Mouse (Mus musculus) midbrain, embryonic 14.5 days (tissue): ENCODE results near the gene Gcn1l1. TPM values are rescaled to one million over a fixed set of nuclear protein-coding genes. Genes with fewer than 3 reads are reported as not detected.
A peak's percentile ranks its signal among the peaks of the same experiment; 100 is the strongest.

Experiments
- ATAC-seq: fragments of 200-750 bp; cut with Nextera tagmentation; 2 replicates; pipeline ENCODE4 v1.8.0; 2017; ENCODE audit warnings: moderate number of reproducible peaks, moderate library complexity; ENCODE audit not compliant: low FRiP score, low TSS enrichment
- DNase-seq: peaks from one replicate; pipeline ENCODE4 v3.0.0-alpha.2; 2015
- H3K27ac ChIP-seq: fragments of 300-500 bp; sonication (generic); replicated peaks from 2 replicates; pipeline ENCODE4 v1.5.1; 2014; ENCODE audit warnings: mild to moderate bottlenecking, low read depth, low read length, moderate library complexity
- H3K27me3 ChIP-seq: fragments of 300-500 bp; sonication (generic); 2 replicates; pipeline ENCODE4 v1.6.1; 2014; ENCODE audit warnings: low read length, control low read depth, mixed read lengths; ENCODE audit not compliant: control insufficient read depth, insufficient read depth
- H3K36me3 ChIP-seq: fragments of 300-500 bp; sonication (generic); 2 replicates; pipeline ENCODE4 v1.6.1; 2014; ENCODE audit warnings: low read length, control low read depth; ENCODE audit not compliant: control insufficient read depth, insufficient read depth
- H3K4me1 ChIP-seq: fragments of 300-500 bp; sonication (generic); 2 replicates; pipeline ENCODE4 v1.6.1; 2014; ENCODE audit warnings: mild to moderate bottlenecking, antibody characterized with exemption, low read length, control low read depth; ENCODE audit not compliant: control insufficient read depth, insufficient read depth
- H3K4me2 ChIP-seq: fragments of 300-500 bp; sonication (generic); 2 replicates; pipeline ENCODE4 v1.6.1; 2014; ENCODE audit warnings: mild to moderate bottlenecking, low read length, moderate library complexity
- H3K4me3 ChIP-seq: fragments of 300-500 bp; sonication (generic); replicated peaks from 2 replicates; pipeline ENCODE4 v1.5.1; 2014; ENCODE audit warnings: low read depth, low read length
- H3K9ac ChIP-seq: fragments of 300-500 bp; sonication (generic); replicated peaks from 2 replicates; pipeline ENCODE4 v1.6.1; 2014; ENCODE audit warnings: mild to moderate bottlenecking, low read length, moderate library complexity
- H3K9me3 ChIP-seq: fragments of 300-500 bp; sonication (generic); 2 replicates; pipeline ENCODE4 v1.6.1; 2016; ENCODE audit warnings: low read length, control low read depth, mixed read lengths; ENCODE audit not compliant: control insufficient read depth
- WGBS: fragments of 180-500 bp; shearing (Covaris S2); extraction: QIAGEN DNeasy Blood & Tissue Kit; methylation state at CpG from one replicate; pipeline ENCODE4 v1.1.7; 2014; 5-methylcytosine and 5-hydroxymethylcytosine counted together
- polyA plus RNA-seq: library from polyadenylated mRNA; unstranded; fragments of >200 nt; fragmentation: Nextera tagmentation; extraction: Ambion mirVana; gene quantifications from 2 replicates; pipeline ENCODE4 v1.2.1, GENCODE M21; 2014

The Gcn1l1 gene
- polyA plus RNA-seq, 1 experiment from 2014 or later: 51.2 TPM

GRCm38 (mm10) chr5:115591028-115591427, 26.0 kb downstream of the Gcn1l1 start:
- H3K27me3 ChIP-seq: no peaks in the 10 kb centered on the region
- 90% methylated on average over 11 of the region's 11 CpGs for WGBS
- no peak overlapping the region for H3K4me2 ChIP-seq

GRCm38 (mm10) chr5:115591506-115591905, 26.5 kb downstream of the Gcn1l1 start:
- no peak overlapping the region for H3K4me2 ChIP-seq
- DNase-seq: no peak
- no peak overlapping the region for H3K4me3 ChIP-seq
- H3K9ac ChIP-seq: no peak overlapping the region
- H3K9me3 ChIP-seq: no peaks in the 10 kb centered on the region
- H3K27ac ChIP-seq: no peak overlapping the region
- ATAC-seq: no peak
- no peaks in the 10 kb centered on the region for H3K27me3 ChIP-seq
- H3K36me3 ChIP-seq: peaks cover 98% of the 10 kb centered on the region
- WGBS: 99% methylated on average over 2 of the region's 2 CpGs
- H3K4me1 ChIP-seq: no peaks in the 10 kb centered on the region

More at GRCm38 (mm10) chr5:115591028-115591427, 26.0 kb downstream of the Gcn1l1 start:
- Histone ChIP-seq H3K9ac (no peak overlapping the region), H3K9me3 (no peaks in the 10 kb centered on the region), H3K27ac (no peak overlapping the region), H3K4me3 (no peak overlapping the region), H3K36me3 (peaks cover 98% of the 10 kb centered on the region), H3K4me1 (no peaks in the 10 kb centered on the region)
- no peak for ATAC-seq
- DNase-seq: no peak

GRCm38 (mm10) chr5:115603561-115603960, 38.5 kb downstream of the Gcn1l1 start:
- Histone ChIP-seq H3K4me3 (no peak overlapping the region), H3K9me3 (no peaks in the 10 kb centered on the region), H3K4me2 (no peak overlapping the region), H3K9ac (no peak overlapping the region), H3K4me1 (no peaks in the 10 kb centered on the region), H3K27ac (no peak overlapping the region), H3K27me3 (no peaks in the 10 kb centered on the region), H3K36me3 (peaks cover 85% of the 10 kb centered on the region)
- DNase-seq (no peak), ATAC-seq (no peak)
- WGBS: 98% methylated on average over 6 of the region's 6 CpGs

GRCm38 (mm10) chr5:115611566-115611965, 46.5 kb downstream of the Gcn1l1 start:
- ATAC-seq (no peak), DNase-seq (no peak)
- Histone ChIP-seq H3K9ac (no peak overlapping the region), H3K36me3 (peaks cover 92% of the 10 kb centered on the region), H3K4me1 (no peaks in the 10 kb centered on the region), H3K4me3 (no peak overlapping the region), H3K27me3 (no peaks in the 10 kb centered on the region), H3K27ac (no peak overlapping the region), H3K9me3 (no peaks in the 10 kb centered on the region), H3K4me2 (no peak overlapping the region)
- 96% methylated on average over 11 of the region's 11 CpGs for WGBS

GRCm38 (mm10) chr5:115613332-115613731, 48.3 kb downstream of the Gcn1l1 start:
- Histone ChIP-seq H3K36me3 (peaks cover 100% of the 10 kb centered on the region), H3K27ac (no peak overlapping the region), H3K4me3 (no peak overlapping the region), H3K9me3 (no peaks in the 10 kb centered on the region), H3K4me2 (no peak overlapping the region), H3K4me1 (no peaks in the 10 kb centered on the region), H3K9ac (no peak overlapping the region), H3K27me3 (no peaks in the 10 kb centered on the region)
- ATAC-seq (no peak), DNase-seq (no peak)
- 96% methylated on average over 9 of the region's 9 CpGs for WGBS

GRCm38 (mm10) chr5:115614948-115615347, 49.9 kb downstream of the Gcn1l1 start:
- H3K27me3 ChIP-seq: no peaks in the 10 kb centered on the region
- H3K4me2 ChIP-seq: no peak overlapping the region
- H3K27ac ChIP-seq: no peak overlapping the region
- peak; percentile 18 for DNase-seq
- WGBS: 83% methylated on average over 7 of the region's 7 CpGs
- peaks cover 100% of the 10 kb centered on the region for H3K36me3 ChIP-seq
- no peaks in the 10 kb centered on the region for H3K9me3 ChIP-seq
- ATAC-seq: no peak
- H3K4me3 ChIP-seq: no peak overlapping the region
- no peaks in the 10 kb centered on the region for H3K4me1 ChIP-seq
- H3K9ac ChIP-seq: no peak overlapping the region

GRCm38 (mm10) chr5:115619690-115620089, 54.6 kb downstream of the Gcn1l1 start:
- Histone ChIP-seq H3K9me3 (no peaks in the 10 kb centered on the region), H3K4me1 (no peaks in the 10 kb centered on the region), H3K27ac (no peak overlapping the region), H3K9ac (no peak overlapping the region), H3K36me3 (peaks cover 78% of the 10 kb centered on the region), H3K4me3 (no peak overlapping the region), H3K27me3 (no peaks in the 10 kb centered on the region), H3K4me2 (no peak overlapping the region)
- ATAC-seq (no peak), DNase-seq (no peak)
- WGBS: 97% methylated on average over 15 of the region's 15 CpGs

- ATAC-seq: no peak
- DNase-seq: no peak
- H3K27ac ChIP-seq: no peak overlapping the region
- H3K36me3 ChIP-seq: peaks cover 48% of the 10 kb centered on the region
- no peaks in the 10 kb centered on the region for H3K9me3 ChIP-seq
- no peak overlapping the region for H3K9ac ChIP-seq
- WGBS: 87% methylated on average over 7 of the region's 7 CpGs
- H3K4me2 ChIP-seq: no peak overlapping the region
- no peak overlapping the region for H3K4me3 ChIP-seq
- H3K4me1 ChIP-seq: no peaks in the 10 kb centered on the region
- no peaks in the 10 kb centered on the region for H3K27me3 ChIP-seq
These were observed 57.6 kb downstream of the Gcn1l1 start for GRCm38 (mm10) chr5:115622686-115623085.

GRCm38 (mm10) chr5:115623694-115624440, 58.8 kb downstream of the Gcn1l1 start:
- no peak overlapping the region for H3K9ac ChIP-seq
- H3K4me1 ChIP-seq: no peaks in the 10 kb centered on the region
- H3K27me3 ChIP-seq: no peaks in the 10 kb centered on the region
- no peaks in the 10 kb centered on the region for H3K9me3 ChIP-seq
- no peak overlapping the region for H3K4me3 ChIP-seq
- no peak overlapping the region for H3K4me2 ChIP-seq
- WGBS: 80% methylated on average over 9 of the region's 9 CpGs
- peaks cover 36% of the 10 kb centered on the region for H3K36me3 ChIP-seq
- no peak for ATAC-seq
- no peak overlapping the region for H3K27ac ChIP-seq
- DNase-seq: no peak
